Mouse (Mus musculus) heart, embryonic 16.5 days (tissue): ENCODE data around the gene Ttc9c. TPM values are rescaled to one million over a fixed set of nuclear protein-coding genes. Genes with fewer than 3 reads are reported as not detected.

ENCODE experiments used
- ATAC-seq: fragments of 200-750 bp; cut with Nextera tagmentation; replicated peaks from 2 replicates; pipeline ENCODE4 v1.8.0; 2017; ENCODE audit warnings: moderate number of reproducible peaks; ENCODE audit not compliant: insufficient read depth, low FRiP score; ENCODE audit errors: extremely low read depth
- H3K27ac ChIP-seq: fragments of 300-500 bp; sonication (generic); 2 replicates; pipeline ENCODE4 v1.5.1; 2014; ENCODE audit warnings: mild to moderate bottlenecking, low read length, control low read depth, moderate library complexity
- H3K27me3 ChIP-seq: fragments of 300-500 bp; sonication (generic); 2 replicates; pipeline ENCODE4 v1.6.1; 2014; ENCODE audit warnings: low read length, mixed read lengths; ENCODE audit not compliant: control insufficient read depth, insufficient read depth
- H3K36me3 ChIP-seq: fragments of 300-500 bp; sonication (generic); 2 replicates; pipeline ENCODE4 v1.6.1; 2014; ENCODE audit not compliant: control insufficient read depth, insufficient read depth
- H3K4me1 ChIP-seq: fragments of 300-500 bp; sonication (generic); 2 replicates; pipeline ENCODE4 v1.6.1; 2014; ENCODE audit warnings: low read length, mixed read lengths; ENCODE audit not compliant: control insufficient read depth, insufficient read depth
- H3K4me2 ChIP-seq: fragments of 300-500 bp; sonication (generic); 2 replicates; pipeline ENCODE4 v1.6.1; 2014; ENCODE audit warnings: low read depth, mild to moderate bottlenecking, control low read depth, low read length
- H3K4me3 ChIP-seq: fragments of 300-500 bp; sonication (generic); 2 replicates; pipeline ENCODE4 v1.5.1; 2014; ENCODE audit warnings: mild to moderate bottlenecking, control low read depth, low read length
- H3K9ac ChIP-seq: fragments of 300-500 bp; sonication (generic); 2 replicates; pipeline ENCODE4 v1.6.1; 2014; ENCODE audit warnings: low read length, control low read depth
- H3K9me3 ChIP-seq: fragments of 300-500 bp; sonication (generic); replicated peaks from 2 replicates; pipeline ENCODE4 v1.6.1; 2016; ENCODE audit warnings: low read length; ENCODE audit not compliant: control insufficient read depth
- WGBS: fragments of 180-500 bp; shearing (Covaris S2); extraction: QIAGEN DNeasy Blood & Tissue Kit; methylation state at CpG from one replicate; pipeline ENCODE4 v1.1.7; 2014; 5-methylcytosine and 5-hydroxymethylcytosine counted together
- polyA plus RNA-seq: library from polyadenylated mRNA; unstranded; fragments of >200 nt; fragmentation: Nextera tagmentation; extraction: Ambion mirVana; gene quantifications from 2 replicates; pipeline ENCODE4 v1.2.1, GENCODE M21; 2015

Ttc9c gene
- polyA plus RNA-seq, 1 experiment from 2014 or later = 37.7 TPM

GRCm38 (mm10) chr19:8832971-8833370 lies 13.8 kb upstream of the Ttc9c start:
- peaks cover under 1% of the 10 kb centered on the region; the same call in 1 of the 2 replicates for H3K4me1 ChIP-seq
- no peaks in the 10 kb centered on the region for H3K27me3 ChIP-seq

GRCm38 (mm10) chr19:8831262-8831661 lies 12.1 kb upstream of the Ttc9c start:
- no peak for ATAC-seq
- H3K27ac ChIP-seq = no peak overlapping the region
- no peaks in the 10 kb centered on the region for H3K9me3 ChIP-seq
- no peaks in the 10 kb centered on the region for H3K27me3 ChIP-seq
- no peak overlapping the region for H3K9ac ChIP-seq
- no peak overlapping the region for H3K4me2 ChIP-seq
- no peak overlapping the region for H3K4me3 ChIP-seq
- 83% methylated on average over 11 of the region's 11 CpGs for WGBS
- H3K4me1 ChIP-seq = no peaks in the 10 kb centered on the region
- peaks cover 82% of the 10 kb centered on the region for H3K36me3 ChIP-seq

More at GRCm38 (mm10) chr19:8832971-8833370, 13.8 kb upstream of the Ttc9c start:
- Histone ChIP-seq H3K9ac (no peak overlapping the region), H3K9me3 (no peaks in the 10 kb centered on the region), H3K27ac (no peak overlapping the region), H3K4me3 (no peak overlapping the region), H3K4me2 (no peak overlapping the region), H3K36me3 (peaks cover 67% of the 10 kb centered on the region)
- no peak for ATAC-seq
- 87% methylated on average over 4 of the region's 4 CpGs for WGBS

- Histone ChIP-seq H3K36me3 (peaks cover 85% of the 10 kb centered on the region), H3K9ac (no peak overlapping the region), H3K27ac (no peak overlapping the region), H3K4me3 (no peak overlapping the region), H3K4me2 (no peak overlapping the region), H3K27me3 (no peaks in the 10 kb centered on the region), H3K4me1 (no peaks in the 10 kb centered on the region), H3K9me3 (no peaks in the 10 kb centered on the region)
- 87% methylated on average over 8 of the region's 8 CpGs for WGBS
- no peak for ATAC-seq
These were observed 11.5 kb upstream of the Ttc9c start for GRCm38 (mm10) chr19:8830664-8831063.

GRCm38 (mm10) chr19:8829660-8830059 lies 10.5 kb upstream of the Ttc9c start, which contains the start of gene AC129217.1:
AC129217.1 (plus strand) TSS chr19:8829773.
- no peaks in the 10 kb centered on the region for H3K9me3 ChIP-seq
- no peak within 1 kb of the TSS for H3K27ac ChIP-seq
- no peak within 1 kb of the TSS for H3K4me3 ChIP-seq
- no peaks in the 10 kb centered on the region for H3K27me3 ChIP-seq
- H3K36me3 ChIP-seq = peaks cover 87% of the 10 kb centered on the region
- H3K9ac ChIP-seq = no peak within 1 kb of the TSS
- 80% methylated on average over 8 of the region's 8 CpGs for WGBS
- no peak for ATAC-seq
- H3K4me2 ChIP-seq = no peak within 1 kb of the TSS
- no peaks in the 10 kb centered on the region for H3K4me1 ChIP-seq

GRCm38 (mm10) chr19:8822696-8823095 lies 3.6 kb upstream of the Ttc9c start:
- Histone ChIP-seq H3K4me2 (peak overlapping the region; percentile 88), H3K27me3 (no peaks in the 10 kb centered on the region), H3K4me1 (peaks cover 18% of the 10 kb centered on the region), H3K4me3 (peak overlapping the region; percentile 33), H3K9me3 (no peaks in the 10 kb centered on the region), H3K9ac (no peak overlapping the region), H3K36me3 (peaks cover 42% of the 10 kb centered on the region), H3K27ac (no peak overlapping the region)
- ATAC-seq = no peak
- 64% methylated on average over 8 of the region's 8 CpGs for WGBS

- under 1% methylated on average over 7 of the region's 7 CpGs for WGBS
These were observed 2.0 kb upstream of the Ttc9c start for GRCm38 (mm10) chr19:8821146-8821545.

GRCm38 (mm10) chr19:8820424-8820956 lies 1.4 kb upstream of the Ttc9c start:
- Histone ChIP-seq H3K9ac (peak overlapping the region; percentile 98), H3K27me3 (no peaks in the 10 kb centered on the region), H3K4me2 (peak overlapping the region; percentile 88), H3K4me3 (peak overlapping the region; percentile 100), H3K4me1 (peaks cover 29% of the 10 kb centered on the region), H3K9me3 (no peaks in the 10 kb centered on the region), H3K27ac (peak overlapping the region; percentile 100), H3K36me3 (peaks cover 31% of the 10 kb centered on the region)
- peak; percentile 13 for ATAC-seq
- under 1% methylated on average over 47 of the region's 48 CpGs for WGBS

More at GRCm38 (mm10) chr19:8821146-8821545, 2.0 kb upstream of the Ttc9c start:
- Histone ChIP-seq H3K4me3 (peak overlapping the region; percentile 100), H3K27me3 (no peaks in the 10 kb centered on the region), H3K27ac (peak overlapping the region; percentile 100), H3K36me3 (peaks cover 33% of the 10 kb centered on the region), H3K4me2 (peak overlapping the region; percentile 88), H3K4me1 (peaks cover 29% of the 10 kb centered on the region), H3K9me3 (no peaks in the 10 kb centered on the region), H3K9ac (peak overlapping the region; percentile 98)
- ATAC-seq = no peak

- Histone ChIP-seq H3K27ac (peak within 1 kb of the TSS; percentile 100), H3K9ac (peak within 1 kb of the TSS; percentile 98), H3K4me3 (peak within 1 kb of the TSS; percentile 100), H3K27me3 (no peaks in the 10 kb centered on the region), H3K4me1 (peaks cover 29% of the 10 kb centered on the region), H3K4me2 (peak within 1 kb of the TSS; percentile 88), H3K36me3 (peaks cover 30% of the 10 kb centered on the region), H3K9me3 (no peaks in the 10 kb centered on the region)
- under 1% methylated on average over 81 of the region's 83 CpGs for WGBS
- ATAC-seq = peak; percentile 94
These were observed 677 bp upstream of the Ttc9c start, which contains the start of gene Hnrnpul2 for GRCm38 (mm10) chr19:8819596-8820423. Hnrnpul2 (plus strand) TSS chr19:8820010.

GRCm38 (mm10) chr19:8818301-8818798 lies 783 bp downstream of the Ttc9c start:
- WGBS = 15% methylated on average over 14 of the region's 14 CpGs
- Histone ChIP-seq H3K27me3 (no peaks in the 10 kb centered on the region), H3K4me2 (peak overlapping the region; percentile 88), H3K36me3 (peaks cover 18% of the 10 kb centered on the region), H3K4me1 (peaks cover 29% of the 10 kb centered on the region), H3K4me3 (peak overlapping the region; percentile 100), H3K9me3 (no peaks in the 10 kb centered on the region), H3K9ac (peak overlapping the region; percentile 81), H3K27ac (peak overlapping the region; percentile 100)
- no peak for ATAC-seq
